Mouse (Mus musculus) myocyte (in vitro differentiated cells): Measurements from ENCODE around the gene Lpp.

Source experiments
- MAX ChIP-seq: IDR thresholded peaks from one replicate; pipeline ENCODE4 v1.6.1; 2011; ENCODE audit warnings: low read depth, mild to moderate bottlenecking, control low read depth
- MYOD1 ChIP-seq, 3 experiments: IDR thresholded peaks; one replicate each; pipeline ENCODE4 v1.6.1; 2011; ENCODE audit warnings: control low read depth in 2 of 3, low read depth in 2 of 3, mild to moderate bottlenecking in 2 of 3, moderate library complexity in 1 of 3; ENCODE audit not compliant: insufficient read length in 2 of 3, control insufficient read depth in 1 of 3
- POLR2A ChIP-seq: IDR thresholded peaks from one replicate; pipeline ENCODE4 v1.6.1; 2011; ENCODE audit warnings: low read depth, mild to moderate bottlenecking, control low read depth, moderate library complexity; ENCODE audit not compliant: insufficient read length
- SRF ChIP-seq: IDR thresholded peaks from one replicate; pipeline ENCODE4 v1.6.1; 2011; ENCODE audit warnings: low read depth; ENCODE audit not compliant: control insufficient read depth, insufficient read length
- TCF3 ChIP-seq: IDR thresholded peaks from one replicate; pipeline ENCODE4 v1.6.1; 2011; ENCODE audit warnings: low read depth, control low read depth; ENCODE audit not compliant: insufficient read length

GRCm38 (mm10) chr16:24476911-24477401 is 83.6 kb downstream of the Lpp start:
- TF ChIP-seq POLR2A: no peak
- TF ChIP-seq MAX: no peak
- no peak for TF ChIP-seq MYOD1 (IDR thresholded peaks at IDR 0.05; ENCODE audit: control insufficient read depth in 1 of 3, insufficient read length in 2 of 3, low read depth in 2 of 3)
- TF ChIP-seq SRF: no peak
- no peak for TF ChIP-seq TCF3
